Mouse (Mus musculus): ENCODE measurements around the gene Il5. TPM values are rescaled to one million over a fixed set of nuclear protein-coding genes. Genes with fewer than 3 reads are reported as not detected.

Gene Il5
- not detected for polyA plus RNA-seq (2014; fragmentation: Illumina TruSeq; extraction: RNeasy Lipid Tissue Mini Kit (QIAGEN cat#74804); ENCODE audit: low read depth, low replicate concordance)

GRCm38 (mm10) chr11:53720715-53721114 is at the start of gene Il5:
Il5 (plus strand) TSS chr11:53720794.

GRCm38 (mm10) chr11:53706934-53707717 is 13.5 kb upstream of the Il5 start, which contains the start of gene Rad50:
Rad50 (minus strand) TSS chr11:53707319.

GRCm38 (mm10) chr11:53769760-53770124 is 49.1 kb downstream of the Il5 start, which contains the start of gene Irf1:
Irf1 (plus strand) TSS chr11:53770014.

GRCm38 (mm10) chr11:53773087-53773486 is 52.5 kb downstream of the Il5 start, which contains the start of gene Gm17334:
Gm17334 (minus strand) TSS chr11:53773187.

Other genes with a start within 250 kb of the Il5 start
- not detected for gene Gm9945, start 240.6 kb upstream of the Il5 start, polyA plus RNA-seq (2014; fragmentation: Illumina TruSeq; extraction: RNeasy Lipid Tissue Mini Kit (QIAGEN cat#74804); ENCODE audit: low read depth, low replicate concordance)
- gene Sowaha, start 240.5 kb upstream of the Il5 start, polyA plus RNA-seq (2014; fragmentation: Illumina TruSeq; extraction: RNeasy Lipid Tissue Mini Kit (QIAGEN cat#74804); ENCODE audit: low read depth, low replicate concordance): 0.25 TPM
- gene Sept8, start 201.5 kb upstream of the Il5 start, polyA plus RNA-seq (2014; fragmentation: Illumina TruSeq; extraction: RNeasy Lipid Tissue Mini Kit (QIAGEN cat#74804); ENCODE audit: low read depth, low replicate concordance): 31.8 TPM
- gene Kif3a, start 153.4 kb upstream of the Il5 start, polyA plus RNA-seq (2014; fragmentation: Illumina TruSeq; extraction: RNeasy Lipid Tissue Mini Kit (QIAGEN cat#74804); ENCODE audit: low read depth, low replicate concordance): 13.1 TPM
- not detected for gene Il4, start 102.1 kb upstream of the Il5 start, polyA plus RNA-seq (2014; fragmentation: Illumina TruSeq; extraction: RNeasy Lipid Tissue Mini Kit (QIAGEN cat#74804); ENCODE audit: low read depth, low replicate concordance)
- not detected for gene Il13, start 86.1 kb upstream of the Il5 start, polyA plus RNA-seq (2014; fragmentation: Illumina TruSeq; extraction: RNeasy Lipid Tissue Mini Kit (QIAGEN cat#74804); ENCODE audit: low read depth, low replicate concordance)
- 17.0 TPM for gene Rad50, start 13.5 kb upstream of the Il5 start, polyA plus RNA-seq (2014; fragmentation: Illumina TruSeq; extraction: RNeasy Lipid Tissue Mini Kit (QIAGEN cat#74804); ENCODE audit: low read depth, low replicate concordance)
- gene Irf1, start 49.2 kb downstream of the Il5 start, polyA plus RNA-seq (2014; fragmentation: Illumina TruSeq; extraction: RNeasy Lipid Tissue Mini Kit (QIAGEN cat#74804); ENCODE audit: low read depth, low replicate concordance): 38.5 TPM
- 0.98 TPM for gene Gm17334, start 52.4 kb downstream of the Il5 start, polyA plus RNA-seq (2014; fragmentation: Illumina TruSeq; extraction: RNeasy Lipid Tissue Mini Kit (QIAGEN cat#74804); ENCODE audit: low read depth, low replicate concordance)
- gene Gm12216, start 138.5 kb downstream of the Il5 start, polyA plus RNA-seq (2014; fragmentation: Illumina TruSeq; extraction: RNeasy Lipid Tissue Mini Kit (QIAGEN cat#74804); ENCODE audit: low read depth, low replicate concordance): 7.6 TPM
- 47.5 TPM for gene Slc22a5, start 170.9 kb downstream of the Il5 start, polyA plus RNA-seq (2014; fragmentation: Illumina TruSeq; extraction: RNeasy Lipid Tissue Mini Kit (QIAGEN cat#74804); ENCODE audit: low read depth, low replicate concordance)

Data from adipose tissue, adult 10 weeks (tissue).